Mouse (Mus musculus) forebrain, embryonic 14.5 days (tissue): ENCODE data around the gene Ptprq. TPM values are rescaled to one million over a fixed set of nuclear protein-coding genes. Genes with fewer than 3 reads are reported as not detected.

ENCODE experiments used
- ATAC-seq: fragments of 200-750 bp; cut with Nextera tagmentation; 2 replicates; pipeline ENCODE4 v1.8.0; 2017; ENCODE audit warnings: mild to moderate bottlenecking, moderate library complexity
- DNase-seq: peaks from one replicate; pipeline ENCODE4 v3.0.0-alpha.2; 2015; ENCODE audit warnings: low spot score
- H3K27ac ChIP-seq: fragments of 300-500 bp; sonication (generic); 2 replicates; pipeline ENCODE4 v1.5.1; 2014; ENCODE audit warnings: low read depth, mild to moderate bottlenecking, control low read depth, low read length, moderate library complexity
- H3K27me3 ChIP-seq: fragments of 300-500 bp; sonication (generic); replicated peaks from 2 replicates; pipeline ENCODE4 v1.6.1; 2014; ENCODE audit warnings: low read length, control low read depth, mixed read lengths; ENCODE audit not compliant: control insufficient read depth, insufficient read depth
- H3K36me3 ChIP-seq: fragments of 300-500 bp; sonication (generic); 2 replicates; pipeline ENCODE4 v1.6.1; 2014; ENCODE audit warnings: low read length, control low read depth; ENCODE audit not compliant: control insufficient read depth, insufficient read depth
- H3K4me1 ChIP-seq: fragments of 300-500 bp; sonication (generic); 2 replicates; pipeline ENCODE4 v1.6.1; 2014; ENCODE audit warnings: antibody characterized with exemption, low read length, control low read depth; ENCODE audit not compliant: control insufficient read depth, insufficient read depth
- H3K4me2 ChIP-seq: fragments of 300-500 bp; sonication (generic); 2 replicates; pipeline ENCODE4 v1.6.1; 2014; ENCODE audit warnings: mild to moderate bottlenecking, control low read depth, low read length
- H3K4me3 ChIP-seq: fragments of 300-500 bp; sonication (generic); 2 replicates; pipeline ENCODE4 v1.5.1; 2014; ENCODE audit warnings: low read depth, low read length, control low read depth
- H3K9ac ChIP-seq: fragments of 300-500 bp; sonication (generic); 2 replicates; pipeline ENCODE4 v1.6.1; 2014; ENCODE audit warnings: mild to moderate bottlenecking, low read length, control low read depth, moderate library complexity
- H3K9me3 ChIP-seq: fragments of 300-500 bp; sonication (generic); replicated peaks from 2 replicates; pipeline ENCODE4 v1.6.1; 2016; ENCODE audit warnings: low read length, control low read depth, mixed read lengths; ENCODE audit not compliant: control insufficient read depth
- WGBS: fragments of 180-500 bp; shearing (Covaris S2); extraction: QIAGEN DNeasy Blood & Tissue Kit; methylation state at CpG from one replicate; pipeline ENCODE4 v1.1.7; 2014; 5-methylcytosine and 5-hydroxymethylcytosine counted together
- polyA plus RNA-seq: library from polyadenylated mRNA; unstranded; fragments of >200 nt; fragmentation: Nextera tagmentation; extraction: Ambion mirVana; gene quantifications from 2 replicates; pipeline ENCODE4 v1.2.1, GENCODE M21; 2014

Ptprq gene
- polyA plus RNA-seq, result 0.04 and 0.10 TPM in 2 replicates

- Histone ChIP-seq H3K4me1 (no peaks in the 10 kb centered on the region), H3K27ac (no peak within 1 kb of the TSS), H3K4me2 (no peak within 1 kb of the TSS), H3K36me3 (no peaks in the 10 kb centered on the region), H3K9me3 (no peaks in the 10 kb centered on the region), H3K4me3 (no peak within 1 kb of the TSS), H3K27me3 (no peaks in the 10 kb centered on the region), H3K9ac (no peak within 1 kb of the TSS)
- ATAC-seq, result no peak
- 26% methylated on average over 1 of the region's 1 CpGs for WGBS
- DNase-seq, result no peak
Measured at GRCm38 (mm10) chr10:107719806-107720205, at the start of gene Ptprq. Gene Ptprq (minus strand): TSS chr10:107720051.

DNA sequence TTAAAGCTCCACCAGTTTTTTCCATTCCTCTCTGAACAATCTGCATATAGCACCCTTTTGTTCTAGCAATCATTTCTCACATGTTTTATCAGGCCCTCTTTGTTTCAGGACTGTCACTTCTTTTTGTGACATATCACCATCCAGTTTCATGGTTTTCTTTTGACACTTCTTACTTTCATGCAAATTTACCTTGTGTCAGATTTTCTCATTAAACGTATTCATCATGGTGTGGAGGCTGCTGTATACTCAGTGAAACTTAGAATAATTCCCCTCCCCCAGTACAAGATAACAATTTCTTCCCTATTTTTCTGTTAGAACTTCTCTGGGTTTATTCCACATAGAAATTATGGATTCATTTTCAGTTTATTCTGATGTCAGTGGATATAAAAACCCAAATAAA lies 39.8 kb upstream of the Ptprq start:
- WGBS, result 71% methylated on average over 1 of the region's 1 CpGs

GRCm38 (mm10) chr10:107753471-107753870 lies 33.6 kb upstream of the Ptprq start:
- Histone ChIP-seq H3K9ac (no peak overlapping the region), H3K27me3 (no peaks in the 10 kb centered on the region), H3K4me1 (peaks cover 3% of the 10 kb centered on the region; the same call in 1 of the 2 replicates), H3K36me3 (no peaks in the 10 kb centered on the region), H3K4me3 (no peak overlapping the region), H3K27ac (no peak overlapping the region), H3K9me3 (no peaks in the 10 kb centered on the region), H3K4me2 (no peak overlapping the region)
- DNase-seq (no peak), ATAC-seq (no peak)
- 96% methylated on average over 3 of the region's 3 CpGs for WGBS

More for the DNA sequence above, 39.8 kb upstream of the Ptprq start:
- Histone ChIP-seq H3K9ac (no peak overlapping the region), H3K27me3 (no peaks in the 10 kb centered on the region), H3K36me3 (no peaks in the 10 kb centered on the region), H3K27ac (no peak overlapping the region), H3K4me3 (no peak overlapping the region), H3K9me3 (no peaks in the 10 kb centered on the region), H3K4me1 (no peaks in the 10 kb centered on the region), H3K4me2 (no peak overlapping the region)
- DNase-seq (peak; percentile 7), ATAC-seq (no peak)

DNA sequence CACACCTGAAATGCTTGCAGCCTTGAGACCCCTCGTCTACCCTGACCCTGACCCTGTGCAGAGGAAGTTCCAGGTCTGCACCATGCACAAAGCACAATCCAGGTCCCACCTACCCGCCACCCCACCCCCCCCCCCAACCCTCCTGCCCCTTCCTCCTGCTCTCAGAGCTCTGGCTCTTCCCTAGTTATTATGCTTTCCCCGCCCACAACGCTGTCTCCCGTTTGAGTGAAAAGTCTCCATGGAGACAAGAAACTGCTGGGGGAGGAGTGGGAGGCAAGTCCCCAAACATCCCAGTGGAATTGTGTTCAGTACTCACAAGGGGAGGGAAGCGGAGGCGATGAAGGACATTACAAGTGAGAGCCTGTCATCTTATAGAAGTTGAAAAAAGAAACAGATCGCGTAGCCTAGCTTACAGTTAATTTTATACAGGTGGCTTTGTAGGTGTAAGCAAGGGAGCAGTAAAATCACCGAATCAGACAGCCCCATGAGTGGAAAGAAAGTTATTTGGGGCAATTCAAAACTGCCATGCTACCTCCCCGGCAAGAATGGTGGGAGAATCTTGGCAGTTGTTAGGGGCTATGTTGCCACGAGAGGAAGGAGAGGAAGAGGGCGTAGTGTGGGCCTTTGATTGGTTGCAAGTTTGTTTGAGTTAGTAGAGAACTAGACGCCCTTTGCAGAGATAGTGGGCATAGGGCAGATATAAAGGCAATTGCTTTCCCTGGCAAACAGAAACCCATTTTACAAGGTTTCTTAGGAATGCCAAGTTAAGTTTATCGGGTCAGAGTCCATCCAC lies 32.7 kb upstream of the Ptprq start:
- 21% methylated on average over 15 of the region's 15 CpGs for WGBS
- no peak overlapping the region for H3K9ac ChIP-seq
- no peaks in the 10 kb centered on the region for H3K27me3 ChIP-seq
- no peak overlapping the region for H3K27ac ChIP-seq
- ATAC-seq, result peak; percentile 82
- no peaks in the 10 kb centered on the region for H3K9me3 ChIP-seq
- peaks cover 3% of the 10 kb centered on the region; the same call in 1 of the 2 replicates for H3K4me1 ChIP-seq
- H3K4me3 ChIP-seq, result peak overlapping the region; percentile 11; the same call in 1 of the 2 replicates
- peak overlapping the region; percentile 43 for H3K4me2 ChIP-seq
- peak; percentile 78 for DNase-seq
- no peaks in the 10 kb centered on the region for H3K36me3 ChIP-seq

DNA sequence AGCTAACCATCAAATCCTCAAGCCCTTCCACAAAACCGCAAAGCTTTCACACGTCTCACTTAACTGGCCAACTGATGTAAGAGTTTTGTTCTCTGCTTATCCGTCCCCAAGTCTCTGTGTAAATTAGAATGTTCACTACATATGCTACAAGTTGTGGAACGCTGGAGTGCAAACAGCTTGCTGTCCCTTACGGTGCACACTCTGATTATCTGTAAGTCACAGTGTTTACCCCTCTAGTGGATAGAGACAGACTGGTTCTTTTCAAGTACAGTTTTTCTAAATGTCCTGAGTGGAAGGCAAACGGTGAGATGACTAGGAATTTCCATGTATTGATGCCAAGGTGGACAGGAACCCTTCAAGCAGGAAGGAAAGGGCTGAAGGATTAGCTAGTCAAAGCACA lies 32.1 kb upstream of the Ptprq start:
- Histone ChIP-seq H3K36me3 (no peaks in the 10 kb centered on the region), H3K9ac (no peak overlapping the region), H3K4me1 (peaks cover 3% of the 10 kb centered on the region; the same call in 1 of the 2 replicates), H3K4me2 (peak overlapping the region; percentile 43), H3K4me3 (peak overlapping the region; percentile 11; the same call in 1 of the 2 replicates), H3K9me3 (no peaks in the 10 kb centered on the region), H3K27me3 (no peaks in the 10 kb centered on the region), H3K27ac (no peak overlapping the region)
- 23% methylated on average over 6 of the region's 6 CpGs for WGBS
- peak; percentile 51 for ATAC-seq
- no peak for DNase-seq

- no peak overlapping the region for H3K4me2 ChIP-seq
- H3K9ac ChIP-seq, result no peak overlapping the region
- H3K27ac ChIP-seq, result no peak overlapping the region
- H3K4me1 ChIP-seq, result peaks cover 3% of the 10 kb centered on the region; the same call in 1 of the 2 replicates
- peak; percentile 68 for DNase-seq
- H3K9me3 ChIP-seq, result no peaks in the 10 kb centered on the region
- no peaks in the 10 kb centered on the region for H3K27me3 ChIP-seq
- H3K4me3 ChIP-seq, result no peak overlapping the region
- ATAC-seq, result 0 out of 2 replicates have a peak, but pooled peaks have one; percentile 21
- 20% methylated on average over 5 of the region's 5 CpGs for WGBS
- H3K36me3 ChIP-seq, result no peaks in the 10 kb centered on the region
Measured at GRCm38 (mm10) chr10:107747566-107747965, 27.7 kb upstream of the Ptprq start.

GRCm38 (mm10) chr10:107746717-107747116 lies 26.9 kb upstream of the Ptprq start:
- no peak overlapping the region for H3K4me2 ChIP-seq
- H3K9me3 ChIP-seq, result no peaks in the 10 kb centered on the region
- no peaks in the 10 kb centered on the region for H3K4me1 ChIP-seq
- H3K4me3 ChIP-seq, result no peak overlapping the region
- ATAC-seq (no peak), DNase-seq (no peak)
- H3K27me3 ChIP-seq, result no peaks in the 10 kb centered on the region
- 35% methylated on average over 9 of the region's 9 CpGs for WGBS
- H3K9ac ChIP-seq, result no peak overlapping the region
- H3K27ac ChIP-seq, result no peak overlapping the region
- no peaks in the 10 kb centered on the region for H3K36me3 ChIP-seq

DNA sequence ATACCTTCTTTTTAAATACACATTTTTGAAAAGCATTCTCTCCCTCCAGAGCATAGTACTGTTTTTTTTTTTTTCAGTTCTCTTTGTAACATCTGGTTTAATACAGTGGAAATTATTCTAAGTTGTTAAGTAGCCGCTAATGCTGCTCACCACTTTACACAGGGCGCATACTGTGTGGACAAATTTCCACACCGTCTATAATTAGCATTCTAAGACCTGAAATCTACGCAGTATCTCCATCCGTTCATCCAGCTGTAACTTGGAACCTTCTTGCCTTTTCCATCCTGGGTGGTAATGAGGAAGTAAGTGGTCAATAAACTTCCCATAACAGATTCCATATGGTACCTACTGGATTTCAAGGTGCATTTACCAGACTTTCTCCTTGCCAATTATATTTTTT lies 20.0 kb upstream of the Ptprq start:
- H3K36me3 ChIP-seq, result no peaks in the 10 kb centered on the region
- no peak for DNase-seq
- no peak for ATAC-seq
- WGBS, result 89% methylated on average over 5 of the region's 5 CpGs
- H3K27ac ChIP-seq, result no peak overlapping the region
- H3K4me2 ChIP-seq, result no peak overlapping the region
- H3K27me3 ChIP-seq, result no peaks in the 10 kb centered on the region
- H3K9ac ChIP-seq, result no peak overlapping the region
- H3K9me3 ChIP-seq, result no peaks in the 10 kb centered on the region
- H3K4me3 ChIP-seq, result no peak overlapping the region
- H3K4me1 ChIP-seq, result no peaks in the 10 kb centered on the region

- no peaks in the 10 kb centered on the region for H3K27me3 ChIP-seq
- H3K9me3 ChIP-seq, result no peaks in the 10 kb centered on the region
- H3K4me3 ChIP-seq, result no peak overlapping the region
- no peak overlapping the region for H3K9ac ChIP-seq
- WGBS, result 85% methylated on average over 6 of the region's 6 CpGs
- no peak for DNase-seq
- H3K36me3 ChIP-seq, result no peaks in the 10 kb centered on the region
- H3K4me1 ChIP-seq, result no peaks in the 10 kb centered on the region
- no peak for ATAC-seq
- H3K27ac ChIP-seq, result no peak overlapping the region
- H3K4me2 ChIP-seq, result no peak overlapping the region
Measured at GRCm38 (mm10) chr10:107737743-107738142, 17.9 kb upstream of the Ptprq start.
